Mouse (Mus musculus) hindbrain, embryonic 16.5 days (tissue): ENCODE data around the gene Dnal4. TPM values are rescaled to one million over a fixed set of nuclear protein-coding genes. Genes with fewer than 3 reads are reported as not detected.
A peak's percentile ranks its signal among the peaks of the same experiment; 100 is the strongest.
"Not testable (repeated sequence)": the region's sequence is repeated elsewhere in the genome, so short reads cannot be mapped to it uniquely, and the experiment has no call there.

Source experiments
- ATAC-seq: fragments of 200-750 bp; cut with Nextera tagmentation; 2 replicates; pipeline ENCODE4 v1.8.0; 2017; ENCODE audit warnings: moderate TSS enrichment, moderate library complexity
- H3K27ac ChIP-seq: fragments of 300-500 bp; sonication (generic); 2 replicates; pipeline ENCODE4 v1.5.1; 2014; ENCODE audit warnings: low read depth, mild to moderate bottlenecking, control low read depth, low read length, moderate library complexity
- H3K27me3 ChIP-seq: fragments of 300-500 bp; sonication (generic); replicated peaks from 2 replicates; pipeline ENCODE4 v1.6.1; 2014; ENCODE audit warnings: low read length; ENCODE audit not compliant: control insufficient read depth, insufficient read depth
- H3K36me3 ChIP-seq: fragments of 300-500 bp; sonication (generic); 2 replicates; pipeline ENCODE4 v1.6.1; 2014; ENCODE audit warnings: mild to moderate bottlenecking, low read length, moderate library complexity, mixed read lengths; ENCODE audit not compliant: control insufficient read depth, insufficient read depth
- H3K4me1 ChIP-seq: fragments of 300-500 bp; sonication (generic); 2 replicates; pipeline ENCODE4 v1.6.1; 2014; ENCODE audit warnings: low read depth, low read length; ENCODE audit not compliant: control insufficient read depth, insufficient read depth
- H3K4me2 ChIP-seq: fragments of 300-500 bp; sonication (generic); 2 replicates; pipeline ENCODE4 v1.6.1; 2014; ENCODE audit warnings: mild to moderate bottlenecking, low read length, control low read depth, moderate library complexity
- H3K4me3 ChIP-seq: fragments of 300-500 bp; sonication (generic); 2 replicates; pipeline ENCODE4 v1.5.1; 2014; ENCODE audit warnings: mild to moderate bottlenecking, low read length, control low read depth, moderate library complexity
- H3K9ac ChIP-seq: fragments of 300-500 bp; sonication (generic); 2 replicates; pipeline ENCODE4 v1.6.1; 2014; ENCODE audit warnings: low read depth, mild to moderate bottlenecking, control low read depth, low read length, moderate library complexity
- H3K9me3 ChIP-seq: fragments of 300-500 bp; sonication (generic); 2 replicates; pipeline ENCODE4 v1.6.1; 2014; ENCODE audit warnings: mild to moderate bottlenecking, low read length, moderate library complexity; ENCODE audit not compliant: control insufficient read depth
- WGBS: fragments of 180-500 bp; shearing (Covaris S2); extraction: QIAGEN DNeasy Blood & Tissue Kit; methylation state at CpG from one replicate; pipeline ENCODE4 v1.1.7; 2014; 5-methylcytosine and 5-hydroxymethylcytosine counted together
- polyA plus RNA-seq: library from polyadenylated mRNA; unstranded; fragments of >200 nt; fragmentation: Nextera tagmentation; extraction: Ambion mirVana; gene quantifications from 2 replicates; pipeline ENCODE4 v1.2.1, GENCODE M21; 2015

The Dnal4 gene
- polyA plus RNA-seq, 1 experiment from 2014 or later = 61.8 TPM

DNA sequence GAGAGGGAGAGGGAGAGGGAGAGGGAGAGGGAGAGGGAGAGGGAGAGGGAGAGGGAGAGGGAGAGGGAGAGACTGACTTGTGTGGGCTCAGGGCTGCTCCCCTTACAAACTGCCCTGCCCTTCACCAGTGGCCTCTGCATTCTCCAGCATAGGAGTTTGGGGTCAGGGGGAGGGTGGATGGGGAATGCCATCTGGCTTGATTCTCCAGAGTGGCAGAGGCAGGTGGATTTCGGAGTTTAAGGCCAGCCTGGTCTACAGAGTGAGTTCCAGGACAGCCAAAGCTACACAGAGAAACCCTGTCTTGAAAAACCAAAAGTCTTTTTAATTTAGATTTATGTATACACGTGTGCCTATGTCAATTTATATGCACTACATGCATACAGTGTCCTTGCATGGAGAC lies 35.2 kb upstream of the Dnal4 start:
- not testable (repeated sequence) for H3K4me3 ChIP-seq, H3K4me1 ChIP-seq, H3K36me3 ChIP-seq, ATAC-seq, H3K9ac ChIP-seq, H3K27me3 ChIP-seq, H3K4me2 ChIP-seq, H3K27ac ChIP-seq, H3K9me3 ChIP-seq
- 69% methylated on average over 2 of the region's 2 CpGs for WGBS

DNA sequence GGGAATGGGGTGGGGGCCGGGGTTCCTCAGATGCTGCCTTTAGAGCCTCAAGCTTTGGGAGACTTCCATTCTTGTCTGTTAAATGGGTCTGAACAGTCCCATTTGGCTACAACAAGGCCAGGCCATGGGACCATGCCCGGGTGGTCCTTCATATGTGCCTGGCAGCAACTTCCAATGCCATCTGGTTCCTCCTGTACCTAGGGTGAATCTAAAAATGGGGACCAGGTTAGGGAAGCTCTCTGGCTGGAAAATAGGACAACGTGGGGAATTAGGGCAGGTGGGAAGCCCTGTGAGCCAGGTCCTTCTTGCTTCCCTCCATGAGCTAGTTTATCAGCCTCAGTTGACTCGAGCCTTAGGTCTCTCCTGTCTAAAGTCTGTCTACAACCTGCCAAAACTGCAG lies 33.3 kb upstream of the Dnal4 start:
- WGBS = 67% methylated on average over 4 of the region's 4 CpGs
- no peak for ATAC-seq

DNA sequence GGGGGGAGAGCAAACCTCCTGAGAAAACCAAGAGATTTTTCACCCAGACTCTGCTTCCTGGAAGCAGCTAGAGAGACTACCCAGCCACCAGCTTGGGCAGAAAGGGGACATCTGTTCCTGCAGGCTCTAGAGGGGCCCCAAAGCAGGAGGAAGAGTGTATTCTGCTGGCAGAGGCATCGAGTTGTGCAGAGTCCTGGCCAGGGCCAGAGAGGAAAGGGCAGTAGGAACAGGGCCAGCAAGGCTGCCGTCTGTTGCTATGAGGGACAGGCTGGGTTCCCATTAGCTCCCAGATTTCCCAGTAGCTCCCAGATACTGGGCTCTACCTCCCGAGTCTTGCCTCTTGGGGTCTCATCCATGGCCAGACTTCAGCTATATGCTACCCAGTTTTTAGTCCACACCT lies 32.4 kb upstream of the Dnal4 start:
- no peak for ATAC-seq
- Histone ChIP-seq H3K27me3 (peaks cover 5% of the 10 kb centered on the region), H3K9me3 (no peaks in the 10 kb centered on the region), H3K4me1 (peaks cover 3% of the 10 kb centered on the region; the same call in 1 of the 2 replicates), H3K4me3 (no peak overlapping the region), H3K9ac (no peak overlapping the region), H3K4me2 (no peak overlapping the region), H3K27ac (no peak overlapping the region), H3K36me3 (no peaks in the 10 kb centered on the region)
- 50% methylated on average over 3 of the region's 3 CpGs for WGBS

More for the DNA sequence above, 33.3 kb upstream of the Dnal4 start:
- Histone ChIP-seq H3K4me1 (no peaks in the 10 kb centered on the region), H3K27ac (no peak overlapping the region), H3K4me3 (no peak overlapping the region), H3K27me3 (peaks cover 2% of the 10 kb centered on the region), H3K4me2 (no peak overlapping the region), H3K9me3 (no peaks in the 10 kb centered on the region), H3K9ac (no peak overlapping the region), H3K36me3 (no peaks in the 10 kb centered on the region)

DNA sequence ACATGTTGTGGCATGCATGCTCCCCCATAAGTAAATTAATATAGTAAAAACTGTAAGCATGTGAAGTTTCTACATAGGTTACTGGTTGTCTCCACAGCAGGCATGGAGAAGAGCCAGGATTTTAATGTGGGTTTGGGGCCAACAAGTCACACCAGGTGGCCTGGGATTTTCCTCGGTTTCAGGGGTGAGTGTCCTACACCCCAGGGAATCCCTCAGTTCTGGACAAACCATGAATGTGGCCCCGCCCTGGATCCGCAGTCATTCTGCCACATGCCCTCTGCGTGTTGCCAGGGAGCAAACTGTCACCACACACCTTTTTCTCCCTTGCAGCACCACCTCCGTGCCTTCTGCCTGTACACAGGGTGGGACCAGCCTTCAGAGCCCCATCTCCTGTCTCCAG lies 31.0 kb upstream of the Dnal4 start:
- H3K4me1 ChIP-seq = peaks cover 3% of the 10 kb centered on the region; the same call in 1 of the 2 replicates
- WGBS = 62% methylated on average over 5 of the region's 5 CpGs
- peaks cover 5% of the 10 kb centered on the region for H3K27me3 ChIP-seq
- ATAC-seq = no peak
- H3K27ac ChIP-seq = no peak overlapping the region
- H3K36me3 ChIP-seq = no peaks in the 10 kb centered on the region
- no peak overlapping the region for H3K4me3 ChIP-seq
- no peak overlapping the region for H3K4me2 ChIP-seq
- no peak overlapping the region; the same call in 1 of the 2 replicates for H3K9ac ChIP-seq
- no peaks in the 10 kb centered on the region for H3K9me3 ChIP-seq

DNA sequence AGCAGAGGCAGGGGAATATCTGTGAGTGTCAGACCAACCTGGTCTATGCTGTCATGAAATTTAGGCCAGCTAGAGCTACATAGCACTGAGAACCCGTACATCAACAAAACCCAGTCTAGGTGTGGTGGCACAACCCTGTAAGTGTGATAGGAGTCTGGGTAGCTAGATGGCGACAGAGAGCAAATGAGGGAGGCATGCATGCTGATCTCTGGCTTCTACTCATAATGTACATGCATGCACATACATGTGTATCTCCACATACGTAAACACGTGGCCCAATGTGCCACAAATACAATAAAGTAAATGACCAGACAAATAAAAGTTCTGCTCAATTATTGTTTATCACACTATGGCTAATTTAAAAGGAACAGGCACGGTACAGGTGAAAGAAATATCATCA lies 30.5 kb upstream of the Dnal4 start:
- Histone ChIP-seq H3K27me3 (peaks cover 5% of the 10 kb centered on the region), H3K27ac (no peak overlapping the region), H3K4me2 (no peak overlapping the region), H3K9ac (no peak overlapping the region), H3K36me3 (no peaks in the 10 kb centered on the region), H3K4me3 (no peak overlapping the region), H3K9me3 (no peaks in the 10 kb centered on the region), H3K4me1 (peaks cover 3% of the 10 kb centered on the region; the same call in 1 of the 2 replicates)
- no peak for ATAC-seq
- WGBS = 32% methylated on average over 5 of the region's 5 CpGs

DNA sequence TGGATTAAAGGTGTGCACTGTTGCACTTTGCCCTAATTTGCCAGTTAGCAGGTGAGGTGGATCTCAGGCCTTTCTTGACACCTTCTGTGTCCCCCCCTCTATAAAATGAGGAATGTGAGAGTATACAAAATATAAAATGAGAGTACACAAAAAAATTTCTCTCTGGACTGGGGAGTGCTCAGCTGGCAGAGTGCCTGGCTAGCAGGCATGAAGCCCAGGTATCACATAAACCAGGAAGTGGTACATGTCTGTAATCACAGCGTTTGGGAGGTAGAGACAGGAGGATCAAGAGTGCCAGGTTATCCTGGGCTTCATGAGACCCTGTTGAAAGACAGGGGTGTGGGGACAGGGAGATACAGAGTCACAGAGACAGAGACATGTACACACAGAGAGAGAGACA lies 29.4 kb upstream of the Dnal4 start:
- Histone ChIP-seq H3K27me3 (peaks cover 5% of the 10 kb centered on the region), H3K4me3 (no peak overlapping the region), H3K4me1 (peaks cover 9% of the 10 kb centered on the region), H3K36me3 (no peaks in the 10 kb centered on the region), H3K4me2 (no peak overlapping the region), H3K9me3 (no peaks in the 10 kb centered on the region), H3K27ac (no peak overlapping the region), H3K9ac (no peak overlapping the region)
- WGBS = 55% methylated on average over 1 of the region's 1 CpGs
- ATAC-seq = no peak

DNA sequence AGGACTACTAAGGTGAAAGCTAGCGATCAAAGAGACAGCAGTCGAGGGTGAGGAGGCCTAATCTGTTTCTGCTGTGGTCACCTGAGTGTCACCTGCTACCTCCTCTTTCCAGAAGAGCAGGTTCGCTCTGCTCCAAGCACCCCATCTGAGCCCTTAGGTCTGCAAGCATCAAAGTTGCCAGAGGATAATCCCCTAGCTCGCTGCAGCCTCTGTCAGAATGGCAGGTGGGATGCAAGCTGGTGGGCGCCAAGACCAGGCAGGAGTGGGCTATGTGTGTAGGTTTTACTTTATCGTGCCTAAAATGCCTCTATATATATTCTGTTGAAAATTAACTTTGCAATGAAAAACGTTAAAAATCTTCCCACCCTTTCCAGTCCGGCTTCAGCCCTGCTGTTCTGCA lies 27.6 kb upstream of the Dnal4 start:
- Histone ChIP-seq H3K4me1 (peaks cover 11% of the 10 kb centered on the region), H3K27ac (no peak overlapping the region; the same call in none of the 2 replicates), H3K4me2 (peak overlapping the region; percentile 83), H3K4me3 (peak overlapping the region; percentile 79; the same call in 1 of the 2 replicates), H3K9me3 (no peaks in the 10 kb centered on the region), H3K9ac (peak overlapping the region; percentile 86), H3K36me3 (no peaks in the 10 kb centered on the region), H3K27me3 (peaks cover 5% of the 10 kb centered on the region)
- WGBS = 26% methylated on average over 8 of the region's 8 CpGs
- no peak for ATAC-seq

DNA sequence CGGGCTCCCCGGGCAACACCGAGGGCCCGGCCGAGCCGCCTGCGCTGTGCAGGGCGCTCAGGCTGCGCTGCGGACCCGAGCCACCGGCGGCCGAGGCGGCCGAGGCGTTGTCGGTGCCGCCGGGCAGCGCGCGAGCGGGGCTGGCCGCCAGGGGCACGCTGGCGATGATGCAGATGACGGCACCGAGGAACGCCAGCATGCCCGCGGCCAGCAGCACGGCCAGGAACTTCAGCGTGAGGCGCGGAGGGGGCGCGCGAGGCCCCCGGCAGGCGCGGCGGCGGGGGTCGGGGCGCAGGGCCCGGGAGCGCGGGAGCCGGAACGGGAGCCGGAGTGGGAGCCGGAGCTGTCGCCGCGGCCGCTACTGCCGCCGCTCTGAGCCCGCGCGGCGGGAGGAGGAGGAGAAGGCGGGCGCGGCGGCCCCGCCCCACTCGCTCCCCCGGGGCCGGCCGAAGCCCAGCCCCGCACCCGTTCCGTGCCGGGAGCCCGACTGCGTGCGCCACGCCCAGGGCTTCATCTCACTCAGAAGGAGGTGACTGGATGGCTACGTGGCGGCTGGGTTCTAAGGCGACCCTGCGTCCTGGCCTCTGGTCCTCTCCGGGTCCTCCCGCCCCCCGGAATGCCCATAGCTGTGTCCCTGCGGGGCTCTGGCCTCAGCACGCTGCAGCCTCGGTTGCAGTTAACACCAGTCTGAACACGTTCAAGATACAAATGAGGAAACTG lies 26.9 kb upstream of the Dnal4 start, which contains the start of gene Nptxr:
Gene Nptxr (minus strand): TSS at position 415 of the 720 bp plus-strand sequence.
- 0% methylated on average over 78 of the region's 91 CpGs for WGBS
- Histone ChIP-seq H3K27ac (peak within 1 kb of the TSS; percentile 83), H3K4me2 (peak within 1 kb of the TSS; percentile 83), H3K27me3 (peaks cover 5% of the 10 kb centered on the region; the same call in 1 of the 2 replicates), H3K4me3 (peak within 1 kb of the TSS; percentile 79), H3K36me3 (no peaks in the 10 kb centered on the region), H3K9ac (peak within 1 kb of the TSS; percentile 86), H3K4me1 (peaks cover 11% of the 10 kb centered on the region), H3K9me3 (no peaks in the 10 kb centered on the region)
- peak; percentile 82 for ATAC-seq

DNA sequence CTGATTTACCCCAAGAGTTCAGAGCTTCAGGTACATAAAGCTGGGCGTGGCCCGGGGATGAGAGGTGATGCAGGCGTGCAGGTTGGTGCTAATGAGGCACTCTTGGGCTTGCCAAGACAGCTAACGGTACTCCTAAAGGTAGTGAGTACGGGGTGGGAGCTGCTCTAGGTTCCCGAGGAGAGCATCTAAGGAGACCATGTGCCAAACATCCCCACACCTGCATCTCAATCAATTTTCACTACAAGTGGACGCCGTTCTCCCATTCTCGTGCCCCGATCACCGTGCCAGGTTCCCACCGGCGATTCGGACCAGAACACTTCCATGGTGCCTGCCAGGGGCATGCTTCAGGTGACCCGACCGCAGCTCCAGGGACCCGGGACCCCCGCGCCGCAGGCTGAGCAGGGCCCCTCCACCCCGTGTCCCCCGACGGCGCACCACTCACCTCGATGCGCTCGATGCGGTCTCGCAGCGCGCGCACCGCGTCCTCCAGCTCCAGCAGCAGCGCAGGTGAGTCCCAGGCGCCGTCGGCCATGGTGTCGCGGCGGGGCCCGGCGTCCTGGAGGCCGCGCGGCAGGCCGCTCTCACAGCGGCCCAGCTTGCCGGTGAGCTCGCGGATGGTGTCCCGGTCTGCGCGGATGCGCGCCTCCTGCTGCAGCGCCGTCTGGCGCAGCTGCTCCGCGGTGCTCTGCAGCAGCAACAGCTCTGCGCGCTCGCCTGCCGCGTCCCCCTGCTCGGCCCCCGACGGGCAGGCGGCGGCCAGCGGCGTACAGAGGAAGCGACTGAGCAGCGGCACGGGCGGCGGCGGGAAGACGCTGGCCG lies 26.1 kb upstream of the Dnal4 start:
- Histone ChIP-seq H3K4me3 (peak overlapping the region; percentile 79), H3K27ac (peak overlapping the region; percentile 83), H3K9ac (peak overlapping the region; percentile 86), H3K27me3 (peaks cover 3% of the 10 kb centered on the region; the same call in 1 of the 2 replicates), H3K9me3 (no peaks in the 10 kb centered on the region), H3K36me3 (no peaks in the 10 kb centered on the region), H3K4me1 (peaks cover 11% of the 10 kb centered on the region), H3K4me2 (peak overlapping the region; percentile 83)
- 4% methylated on average over 65 of the region's 81 CpGs for WGBS
- peak; percentile 56 for ATAC-seq
